Mouse (Mus musculus) hindbrain, embryonic 15.5 days (tissue): ENCODE measurements around the gene Pim1. TPM values are rescaled to one million over a fixed set of nuclear protein-coding genes. Genes with fewer than 3 reads are reported as not detected.

Experiments used
- ATAC-seq: fragments of 200-750 bp; cut with Nextera tagmentation; 2 replicates; pipeline ENCODE4 v1.8.0; 2017; ENCODE audit warnings: low read depth, moderate number of reproducible peaks, moderate TSS enrichment; ENCODE audit not compliant: low FRiP score
- H3K27ac ChIP-seq: fragments of 300-500 bp; sonication (generic); replicated peaks from 2 replicates; pipeline ENCODE4 v1.5.1; 2015; ENCODE audit warnings: mild to moderate bottlenecking, inconsistent platforms
- H3K27me3 ChIP-seq: fragments of 300-500 bp; sonication (generic); 2 replicates; pipeline ENCODE4 v1.6.1; 2015; ENCODE audit warnings: control low read depth, inconsistent platforms
- H3K36me3 ChIP-seq: fragments of 300-500 bp; sonication (generic); 2 replicates; pipeline ENCODE4 v1.6.1; 2015; ENCODE audit warnings: control low read depth, inconsistent platforms
- H3K4me1 ChIP-seq: fragments of 300-500 bp; sonication (generic); replicated peaks from 2 replicates; pipeline ENCODE4 v1.6.1; 2015; ENCODE audit warnings: control low read depth, inconsistent platforms
- H3K4me2 ChIP-seq: fragments of 300-500 bp; sonication (generic); 2 replicates; pipeline ENCODE4 v1.6.1; 2015; ENCODE audit warnings: moderate library complexity, mild to moderate bottlenecking, inconsistent platforms
- H3K4me3 ChIP-seq: fragments of 300-500 bp; sonication (generic); 2 replicates; pipeline ENCODE4 v1.5.1; 2015; ENCODE audit warnings: mild to moderate bottlenecking, inconsistent platforms
- H3K9ac ChIP-seq: fragments of 300-500 bp; sonication (generic); 2 replicates; pipeline ENCODE4 v1.6.1; 2015; ENCODE audit warnings: inconsistent platforms
- H3K9me3 ChIP-seq: fragments of 300-500 bp; sonication (generic); 2 replicates; pipeline ENCODE4 v1.6.1; 2016; ENCODE audit warnings: control low read depth, inconsistent platforms
- WGBS: fragments of 180-500 bp; shearing (Covaris S2); methylation state at CpG from one replicate; pipeline ENCODE4 v1.1.7; 2015; 5-methylcytosine and 5-hydroxymethylcytosine counted together
- polyA plus RNA-seq: library from polyadenylated mRNA; unstranded; fragments of >200 nt; fragmentation: Nextera tagmentation; extraction: Ambion mirVana; gene quantifications from 2 replicates; pipeline ENCODE4 v1.2.1, GENCODE M21; 2015

The Pim1 gene
- polyA plus RNA-seq, 1 experiment from 2014 or later: 8.4 TPM

GRCm38 (mm10) chr17:29544064-29544463, 53.5 kb downstream of the Pim1 start:
- H3K4me2 ChIP-seq: no peak overlapping the region
- H3K27me3 ChIP-seq: no peaks in the 10 kb centered on the region
- WGBS: 86% methylated on average over 2 of the region's 2 CpGs
- no peaks in the 10 kb centered on the region for H3K4me1 ChIP-seq
- H3K9ac ChIP-seq: no peak overlapping the region
- no peaks in the 10 kb centered on the region for H3K36me3 ChIP-seq
- no peak overlapping the region for H3K4me3 ChIP-seq
- H3K9me3 ChIP-seq: no peaks in the 10 kb centered on the region
- H3K27ac ChIP-seq: no peak overlapping the region
- ATAC-seq: no peak

- Histone ChIP-seq H3K27me3 (no peaks in the 10 kb centered on the region), H3K9me3 (no peaks in the 10 kb centered on the region), H3K4me2 (no peak overlapping the region), H3K36me3 (no peaks in the 10 kb centered on the region), H3K27ac (no peak overlapping the region), H3K4me3 (no peak overlapping the region), H3K9ac (no peak overlapping the region), H3K4me1 (peaks cover 7% of the 10 kb centered on the region)
- 91% methylated on average over 5 of the region's 5 CpGs for WGBS
- ATAC-seq: no peak
Measured at GRCm38 (mm10) chr17:29545241-29545640, 54.7 kb downstream of the Pim1 start.

Other genes starting within 250 kb of the Pim1 start
- gene Ppil1, start 226.6 kb upstream of the Pim1 start, polyA plus RNA-seq: 105 and 108 TPM in 2 replicates
- gene BC004004, start 222.0 kb upstream of the Pim1 start, polyA plus RNA-seq: 112 and 121 TPM in 2 replicates
- gene Pi16, start 173.1 kb upstream of the Pim1 start, polyA plus RNA-seq: 2.1 and 2.3 TPM in 2 replicates
- 476 and 492 TPM in 2 replicates for gene Mtch1, start 142.8 kb upstream of the Pim1 start, polyA plus RNA-seq
- 6.5 and 8.3 TPM in 2 replicates for gene Fgd2, start 129.8 kb upstream of the Pim1 start, polyA plus RNA-seq
- gene Gm17657, start 58.9 kb downstream of the Pim1 start, polyA plus RNA-seq: 0.17 TPM in 1 of 2 replicates, not detected in the other
- 26.3 and 32.6 TPM in 2 replicates for gene Tbc1d22b, start 59.0 kb downstream of the Pim1 start, polyA plus RNA-seq
- gene Tmem217, start 61.6 kb downstream of the Pim1 start, polyA plus RNA-seq: 1.2 and 1.3 TPM in 2 replicates
- 80.6 and 85.2 TPM in 2 replicates for gene Rnf8, start 124.0 kb downstream of the Pim1 start, polyA plus RNA-seq
- gene Gm28043, start 124.1 kb downstream of the Pim1 start, polyA plus RNA-seq: 2.4 and 3.3 TPM in 2 replicates
- gene Cmtr1, start 169.8 kb downstream of the Pim1 start, polyA plus RNA-seq: 109 and 120 TPM in 2 replicates
- gene Ccdc167, start 226.3 kb downstream of the Pim1 start, polyA plus RNA-seq: 12.6 TPM in 2 replicates